In genomic region chr7:126643244-126643617, GRCm38 (mm10) we compare ENCODE assay signal across 12 mouse cellular contexts. TPM values are rescaled to one million over a fixed set of nuclear protein-coding genes. Genes with fewer than 3 reads are reported as not detected.
DNase-seq lines count a peak whose midpoint lies in the region; ATAC-seq and TF ChIP-seq lines count a peak whose summit lies in the region.
"Not testable (repeated sequence)": the region's sequence is repeated elsewhere in the genome, so short reads cannot be mapped to it uniquely, and the experiment has no call there.
"Had no signal": no experiment of that assay in that cellular context is flagged by ENCODE, and none has a peak within 500 bp of the region (broad histone marks: within the 10 kb centered on the region; RNA-seq: fewer than 3 reads in every experiment).

No protein-coding gene starts in this region.

- H3K9me3 ChIP-seq in E14TG2a.4 (ENCODE audit: low read length); heart, postnatal 0 days (replicated peaks; ENCODE audit: control insufficient read depth, low read length); kidney, embryonic 14.5 days (ENCODE audit: control insufficient read depth, low read length); liver, embryonic 11.5 days (ENCODE audit: control insufficient read depth, low read length): not testable (repeated sequence)

- TF ChIP-seq CTCF in E14TG2a.4 (conservative IDR thresholded peaks at IDR 0.05; ENCODE audit: low read length): peak; percentile 48
- peak; percentile 83 for TF ChIP-seq CTCF in heart, postnatal 0 days (IDR thresholded peaks at IDR 0.05; ENCODE audit: low read depth)

- H3K4me1 ChIP-seq in E14TG2a.4 (replicated peaks; ENCODE audit: low read depth, low read length): peaks cover 37% of the 10 kb centered on the region
- not testable (repeated sequence) for H3K4me1 ChIP-seq in heart, postnatal 0 days (ENCODE audit: control insufficient read depth, insufficient read depth); kidney, embryonic 14.5 days (ENCODE audit: control insufficient read depth, insufficient read depth, low read length); liver, embryonic 11.5 days (replicated peaks; ENCODE audit: control insufficient read depth, insufficient read depth, low read length)

- not testable (repeated sequence) for H3K27me3 ChIP-seq in E14TG2a.4 (ENCODE audit: insufficient read depth, low read length); heart, postnatal 0 days (ENCODE audit: control insufficient read depth, insufficient read depth, low read length); kidney, embryonic 14.5 days (ENCODE audit: control insufficient read depth, insufficient read depth, low read length); liver, embryonic 11.5 days (replicated peaks; ENCODE audit: control insufficient read depth, insufficient read depth, low read length)

- not testable (repeated sequence) for H3K9ac ChIP-seq in heart, postnatal 0 days (replicated peaks; ENCODE audit: low read depth, low read length); kidney, embryonic 14.5 days (ENCODE audit: low read depth, low read length); liver, embryonic 11.5 days (ENCODE audit: low read depth, low read length)

- 44% methylated on average over 3 of the region's 3 CpGs for WGBS in heart, postnatal 0 days
- 60% methylated on average over 2 of the region's 3 CpGs for WGBS in kidney, embryonic 14.5 days
- 75% methylated on average over 3 of the region's 3 CpGs for WGBS in liver, embryonic 11.5 days

- DNase-seq in adrenal gland, postnatal 14 days: peak; percentile 71
- peak; percentile 51 for DNase-seq in heart, postnatal 0 days (ENCODE audit: low spot score)
- not testable (repeated sequence) for DNase-seq in liver, embryonic 11.5 days (ENCODE audit: low spot score)
- peak; percentile 35 for DNase-seq in thymus, postnatal 14 days

- not testable (repeated sequence) for H3K4me3 ChIP-seq in E14TG2a.4 (replicated peaks; ENCODE audit: low read length); heart, postnatal 0 days (ENCODE audit: low read depth, low read length); kidney, embryonic 14.5 days (ENCODE audit: low read length); liver, embryonic 11.5 days (ENCODE audit: low read depth, low read length)

- ATAC-seq in common myeloid progenitor, adult 5-6 weeks (replicated peaks; ENCODE audit: low read depth, poor library complexity, severe bottlenecking): 0 out of 2 replicates have a peak, but pooled peaks have one; percentile 17
- ATAC-seq in heart, postnatal 0 days (ENCODE audit: insufficient read depth, low read depth): peak; percentile 28; the same call in 1 of the 2 replicates
- peak; percentile 25; the same call in 1 of the 2 replicates for ATAC-seq in kidney, embryonic 14.5 days (ENCODE audit: low FRiP score, low TSS enrichment)
- peak; percentile 23; the same call in 1 of the 2 replicates for ATAC-seq in liver, embryonic 11.5 days (replicated peaks; ENCODE audit: low FRiP score)
- peak; percentile 11; the same call in 1 of the 2 replicates for ATAC-seq in megakaryocyte progenitor cell, adult 5-6 weeks (replicated peaks; ENCODE audit: poor library complexity)

- H3K36me3 ChIP-seq in E14TG2a.4 (ENCODE audit: insufficient read depth, low read length); heart, postnatal 0 days (replicated peaks; ENCODE audit: control insufficient read depth, insufficient read depth, low read length); kidney, embryonic 14.5 days (ENCODE audit: control insufficient read depth, insufficient read depth, low read length); liver, embryonic 11.5 days (ENCODE audit: control insufficient read depth, insufficient read depth, low read length): not testable (repeated sequence)

- H3K27ac ChIP-seq in heart, postnatal 0 days (ENCODE audit: low read depth): 0 out of 2 replicates have a peak overlapping the region, but pooled peaks have one; percentile 6
- not testable (repeated sequence) for H3K27ac ChIP-seq in kidney, embryonic 14.5 days (ENCODE audit: low read depth, low read length); liver, embryonic 11.5 days (ENCODE audit: low read depth, low read length)

- TF ChIP-seq EP300 in heart, postnatal 0 days (IDR thresholded peaks at IDR 0.05; ENCODE audit: low read depth): not testable (repeated sequence)

- not testable (repeated sequence) for H3K4me2 ChIP-seq in heart, postnatal 0 days (ENCODE audit: low read depth, low read length); kidney, embryonic 14.5 days (replicated peaks; ENCODE audit: low read depth, low read length); liver, embryonic 11.5 days

RNA-seq across cellular contexts. Expression of gene Sgf29, which starts 5.9 kb away (rescaled TPM):
- total RNA-seq in adrenal gland, postnatal 14 days (2021): 38.3 and 48.0 TPM in 2 replicates
- total RNA-seq in common myeloid progenitor, adult 5-6 weeks (2017): 40.8 and 51.8 TPM in 2 replicates
- total RNA-seq in heart, postnatal 0 days (2014; rRNA removed; ENCODE audit: low replicate concordance): 15.9 and 20.7 TPM in 2 replicates
- polyA plus RNA-seq in heart, postnatal 0 days (2015; fragmentation: Nextera tagmentation; extraction: Ambion mirVana): 21.9 and 25.3 TPM in 2 replicates
- 35.6 and 52.5 TPM in 2 replicates for polyA plus RNA-seq in kidney, embryonic 14.5 days (2014; fragmentation: Nextera tagmentation; extraction: Ambion mirVana)
- polyA plus RNA-seq in liver, embryonic 11.5 days (2014; fragmentation: Nextera tagmentation; extraction: Ambion mirVana): 53.7 and 64.5 TPM in 2 replicates
- total RNA-seq in megakaryocyte progenitor cell, adult 5-6 weeks (2015): 65.7 and 74.6 TPM in 2 replicates
- total RNA-seq in megakaryocyte progenitor cell, adult 5-6 weeks (2017): 40.1 and 52.5 TPM in 2 replicates

RNA-seq across cellular contexts. Expression of gene Nupr1, which starts 12.6 kb away (rescaled TPM):
- total RNA-seq in adrenal gland, postnatal 14 days (2021): 16.2 and 21.5 TPM in 2 replicates
- total RNA-seq in common myeloid progenitor, adult 5-6 weeks (2017): 2.5 and 2.8 TPM in 2 replicates
- total RNA-seq in heart, postnatal 0 days (2014; rRNA removed; ENCODE audit: low replicate concordance): 1.3 and 4.1 TPM in 2 replicates
- polyA plus RNA-seq in heart, postnatal 0 days (2015; fragmentation: Nextera tagmentation; extraction: Ambion mirVana): 8.9 and 13.0 TPM in 2 replicates
- 2.4 and 2.6 TPM in 2 replicates for polyA plus RNA-seq in kidney, embryonic 14.5 days (2014; fragmentation: Nextera tagmentation; extraction: Ambion mirVana)
- 4.3 and 7.1 TPM in 2 replicates for polyA plus RNA-seq in liver, embryonic 11.5 days (2014; fragmentation: Nextera tagmentation; extraction: Ambion mirVana)
- 0.17 and 1.6 TPM in 2 replicates for total RNA-seq in megakaryocyte progenitor cell, adult 5-6 weeks (2015)
- total RNA-seq in megakaryocyte progenitor cell, adult 5-6 weeks (2017): 0.92 and 1.3 TPM in 2 replicates

RNA-seq across cellular contexts. Expression of gene Sult1a1, which starts 33.0 kb away (rescaled TPM):
- 81.6 and 83.8 TPM in 2 replicates for total RNA-seq in adrenal gland, postnatal 14 days (2021)
- 0.37 TPM in 1 of 2 replicates, not detected in the other for total RNA-seq in common myeloid progenitor, adult 5-6 weeks (2017)
- total RNA-seq in heart, postnatal 0 days (2014; rRNA removed; ENCODE audit: low replicate concordance): 64.2 and 78.2 TPM in 2 replicates
- 24.8 and 30.4 TPM in 2 replicates for polyA plus RNA-seq in heart, postnatal 0 days (2015; fragmentation: Nextera tagmentation; extraction: Ambion mirVana)
- 5.2 and 6.3 TPM in 2 replicates for polyA plus RNA-seq in kidney, embryonic 14.5 days (2014; fragmentation: Nextera tagmentation; extraction: Ambion mirVana)
- 0.14 and 0.44 TPM in 2 replicates for polyA plus RNA-seq in liver, embryonic 11.5 days (2014; fragmentation: Nextera tagmentation; extraction: Ambion mirVana)
- 1.7 and 3.2 TPM in 2 replicates for total RNA-seq in megakaryocyte progenitor cell, adult 5-6 weeks (2015)
- 1.0 and 3.6 TPM in 2 replicates for total RNA-seq in megakaryocyte progenitor cell, adult 5-6 weeks (2017)

RNA-seq across cellular contexts. Expression of gene Il27, which starts 48.5 kb away (rescaled TPM):
- not detected in 2 replicates for total RNA-seq in adrenal gland, postnatal 14 days (2021)
- total RNA-seq in common myeloid progenitor, adult 5-6 weeks (2017): 0.23 TPM in 1 of 2 replicates, not detected in the other
- not detected in 2 replicates for total RNA-seq in heart, postnatal 0 days (2014; rRNA removed; ENCODE audit: low replicate concordance)
- not detected in 2 replicates for polyA plus RNA-seq in heart, postnatal 0 days (2015; fragmentation: Nextera tagmentation; extraction: Ambion mirVana)
- not detected in 2 replicates for polyA plus RNA-seq in kidney, embryonic 14.5 days (2014; fragmentation: Nextera tagmentation; extraction: Ambion mirVana)
- polyA plus RNA-seq in liver, embryonic 11.5 days (2014; fragmentation: Nextera tagmentation; extraction: Ambion mirVana): not detected in 2 replicates
- 0.81 TPM in 1 of 2 replicates, not detected in the other for total RNA-seq in megakaryocyte progenitor cell, adult 5-6 weeks (2015)
- 0.29 and 1.1 TPM in 2 replicates for total RNA-seq in megakaryocyte progenitor cell, adult 5-6 weeks (2017)
- total RNA-seq: adrenal gland, adult 8-10 months; heart, postnatal 25 days; layer of hippocampus, postnatal 25 days had no signal
- polyA plus RNA-seq: neural tube, embryonic 13.5 days had no signal

RNA-seq across cellular contexts. Expression of gene Bola2, which starts 52.0 kb away (rescaled TPM):
- total RNA-seq in adrenal gland, postnatal 14 days (2021): 74.9 and 82.9 TPM in 2 replicates
- 119 and 144 TPM in 2 replicates for total RNA-seq in common myeloid progenitor, adult 5-6 weeks (2017)
- 29.3 and 36.5 TPM in 2 replicates for total RNA-seq in heart, postnatal 0 days (2014; rRNA removed; ENCODE audit: low replicate concordance)
- polyA plus RNA-seq in heart, postnatal 0 days (2015; fragmentation: Nextera tagmentation; extraction: Ambion mirVana): 89.0 and 93.7 TPM in 2 replicates
- 145 and 184 TPM in 2 replicates for polyA plus RNA-seq in kidney, embryonic 14.5 days (2014; fragmentation: Nextera tagmentation; extraction: Ambion mirVana)
- 210 and 217 TPM in 2 replicates for polyA plus RNA-seq in liver, embryonic 11.5 days (2014; fragmentation: Nextera tagmentation; extraction: Ambion mirVana)
- total RNA-seq in megakaryocyte progenitor cell, adult 5-6 weeks (2015): 89.8 and 95.2 TPM in 2 replicates
- 168 and 218 TPM in 2 replicates for total RNA-seq in megakaryocyte progenitor cell, adult 5-6 weeks (2017)

Comparison
In these comparisons a context has a peak if more than half of its experiments do, and no peak if none do; other contexts are left out.
1. RNA of gene Sult1a1, which starts 33.0 kb away (total RNA-seq): 81.6 to 83.8 TPM in adrenal gland, postnatal 14 days and 64.2 to 78.2 TPM in heart, postnatal 0 days; 1.0 to 3.6 TPM in megakaryocyte progenitor cell, adult 5-6 weeks and 0.37 TPM in common myeloid progenitor, adult 5-6 weeks; every median in the first group is over 10 times any median in the second.
2. Peak in every context shown above with its lines, with median percentiles within 50 percentile points of each other: ATAC-seq.